Mouse (Mus musculus) cerebellum, adult 11 months (tissue): ENCODE results near the gene Mdm2.
"Not testable (repeated sequence)": the region's sequence is repeated elsewhere in the genome, so short reads cannot be mapped to it uniquely, and the experiment has no call there.

Experiments
- DNase-seq: peaks from one replicate; pipeline ENCODE4 v3.0.0; 2022

The Mdm2 gene

GRCm38 (mm10) chr10:117731244-117732101 is 20.9 kb upstream of the Mdm2 start:
- DNase-seq = no peak

- DNase-seq = no peak
Measured at GRCm38 (mm10) chr10:117730637-117731203, 20.2 kb upstream of the Mdm2 start.

GRCm38 (mm10) chr10:117730140-117730539 is 19.6 kb upstream of the Mdm2 start:
- no peak for DNase-seq

GRCm38 (mm10) chr10:117729139-117729814 is 18.7 kb upstream of the Mdm2 start:
- DNase-seq = no peak

GRCm38 (mm10) chr10:117728574-117728973 is 18.0 kb upstream of the Mdm2 start:
- no peak for DNase-seq

- no peak for DNase-seq
Measured at GRCm38 (mm10) chr10:117727518-117728110, 17.1 kb upstream of the Mdm2 start.

GRCm38 (mm10) chr10:117726888-117727385 is 16.4 kb upstream of the Mdm2 start:
- DNase-seq = no peak

- DNase-seq = no peak
Measured at GRCm38 (mm10) chr10:117726350-117726749, 15.8 kb upstream of the Mdm2 start.

GRCm38 (mm10) chr10:117725671-117726070 is 15.1 kb upstream of the Mdm2 start:
- no peak for DNase-seq

- DNase-seq = no peak
Measured at GRCm38 (mm10) chr10:117724804-117725361, 14.3 kb upstream of the Mdm2 start.

GRCm38 (mm10) chr10:117724136-117724718 is 13.7 kb upstream of the Mdm2 start:
- DNase-seq = no peak

- DNase-seq = no peak
Measured at GRCm38 (mm10) chr10:117718161-117719119, 7.9 kb upstream of the Mdm2 start.

- no peak for DNase-seq
Measured at GRCm38 (mm10) chr10:117717583-117717982, 7.0 kb upstream of the Mdm2 start.

GRCm38 (mm10) chr10:117716686-117717085 is 6.1 kb upstream of the Mdm2 start:
- DNase-seq = no peak

GRCm38 (mm10) chr10:117715654-117716053 is 5.1 kb upstream of the Mdm2 start:
- not testable (repeated sequence) for DNase-seq

- DNase-seq = no peak
Measured at GRCm38 (mm10) chr10:117714928-117715500, 4.5 kb upstream of the Mdm2 start.

GRCm38 (mm10) chr10:117714048-117714545 is 3.5 kb upstream of the Mdm2 start:
- no peak for DNase-seq

GRCm38 (mm10) chr10:117713466-117713865 is 2.9 kb upstream of the Mdm2 start:
- no peak for DNase-seq

GRCm38 (mm10) chr10:117712871-117713270 is 2.3 kb upstream of the Mdm2 start:
- DNase-seq = no peak

- DNase-seq = no peak
Measured at GRCm38 (mm10) chr10:117712191-117712754, 1.7 kb upstream of the Mdm2 start.
